8 mouse cellular contexts compared by ENCODE assay signal in the genomic region with DNA sequence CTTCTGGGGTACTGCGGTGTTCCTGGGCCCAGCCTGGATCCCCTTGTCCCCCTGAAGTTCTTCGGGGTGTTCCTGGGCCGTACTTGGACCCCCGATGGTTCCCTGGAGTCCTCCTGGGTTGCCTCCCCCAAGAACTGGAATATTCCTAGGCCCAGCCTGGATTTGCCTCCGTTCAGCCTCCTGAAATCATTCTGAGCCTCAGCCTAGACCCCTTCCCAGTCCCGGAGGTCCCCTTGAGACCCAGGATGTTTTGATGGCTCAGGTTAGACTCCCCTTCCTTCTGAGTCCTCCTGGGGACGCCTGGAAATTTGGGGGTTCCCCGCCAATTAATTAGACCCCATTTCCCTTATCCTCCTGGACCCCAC. TPM values are rescaled to one million over a fixed set of nuclear protein-coding genes. Genes with fewer than 3 reads are reported as not detected.
DNase-seq lines count a peak whose midpoint lies in the region; ATAC-seq and TF ChIP-seq lines count a peak whose summit lies in the region.

No protein-coding gene starts in this region.

- 0 out of 2 replicates have a peak, but pooled peaks have one; percentile 18 for ATAC-seq in embryonic facial prominence, embryonic 12.5 days (ENCODE audit: insufficient number of reproducible peaks, insufficient read depth, low FRiP score, low TSS enrichment)
- ATAC-seq in intestine, embryonic 14.5 days (replicated peaks; ENCODE audit: low FRiP score, low TSS enrichment, low read depth): no peak; the same call in 1 of the 2 replicates
- no peak for ATAC-seq in megakaryocyte-erythroid progenitor cell, adult 5-6 weeks (replicated peaks; ENCODE audit: low FRiP score, low TSS enrichment, poor library complexity, severe bottlenecking)

- peak overlapping the region; percentile 78 for H3K4me3 ChIP-seq in layer of hippocampus, adult 2 months
- H3K4me3 ChIP-seq in embryonic facial prominence, embryonic 12.5 days: peak overlapping the region; percentile 93
- peak overlapping the region; percentile 83 for H3K4me3 ChIP-seq in intestine, embryonic 14.5 days (ENCODE audit: low read depth, low read length)
- H3K4me3 ChIP-seq in myocyte: peak overlapping the region; percentile 36

- H3K4me2 ChIP-seq in embryonic facial prominence, embryonic 12.5 days (replicated peaks): peak overlapping the region; percentile 82
- peak overlapping the region; percentile 64 for H3K4me2 ChIP-seq in intestine, embryonic 14.5 days (ENCODE audit: low read length)
- peak overlapping the region; percentile 81 for H3K4me2 ChIP-seq in myocyte (ENCODE audit: low read depth)

- peaks cover 9% of the 10 kb centered on the region for H3K79me2 ChIP-seq in myocyte (ENCODE audit: control insufficient read depth, insufficient read depth)

- no peak for TF ChIP-seq POLR2A in myocyte (IDR thresholded peaks at IDR 0.05; ENCODE audit: insufficient read length, low read depth)

- no peak for DNase-seq in layer of hippocampus, adult 2 months (ENCODE audit: low spot score in 2 of 2)
- no peak for DNase-seq in layer of hippocampus, adult 11-12 months (ENCODE audit: low spot score)
- DNase-seq in intestine, embryonic 14.5 days (ENCODE audit: low spot score): no peak
- no peak for DNase-seq in cerebellum, postnatal 14 days
- no peak for DNase-seq in cerebellum, postnatal 4 days (ENCODE audit: low spot score in 2 of 2)

- H3K27me3 ChIP-seq in embryonic facial prominence, embryonic 12.5 days: no peaks in the 10 kb centered on the region
- no peaks in the 10 kb centered on the region for H3K27me3 ChIP-seq in intestine, embryonic 14.5 days (replicated peaks; ENCODE audit: control insufficient read depth, insufficient read depth, low read length)
- H3K27me3 ChIP-seq in myocyte (ENCODE audit: control insufficient read depth, insufficient read depth, insufficient read length): no peaks in the 10 kb centered on the region

- peak overlapping the region; percentile 96 for H3K27ac ChIP-seq in layer of hippocampus, adult 2 months
- H3K27ac ChIP-seq in embryonic facial prominence, embryonic 12.5 days: no peak overlapping the region
- H3K27ac ChIP-seq in intestine, embryonic 14.5 days (ENCODE audit: low read depth): 0 out of 2 replicates have a peak overlapping the region, but pooled peaks have one; percentile 57

- peaks cover 21% of the 10 kb centered on the region for H3K4me1 ChIP-seq in embryonic facial prominence, embryonic 12.5 days
- H3K4me1 ChIP-seq in intestine, embryonic 14.5 days (replicated peaks; ENCODE audit: control insufficient read depth, insufficient read depth, low read length): peaks cover 21% of the 10 kb centered on the region; the same call in 1 of the 2 replicates

- no peaks in the 10 kb centered on the region for H3K36me3 ChIP-seq in embryonic facial prominence, embryonic 12.5 days
- no peaks in the 10 kb centered on the region for H3K36me3 ChIP-seq in intestine, embryonic 14.5 days (ENCODE audit: control insufficient read depth, insufficient read depth, low read length)
- H3K36me3 ChIP-seq in myocyte (ENCODE audit: control insufficient read depth, insufficient read depth): no peaks in the 10 kb centered on the region

- no peaks in the 10 kb centered on the region for H3K9me3 ChIP-seq in embryonic facial prominence, embryonic 12.5 days
- H3K9me3 ChIP-seq in intestine, embryonic 14.5 days (ENCODE audit: control insufficient read depth, low read length): no peaks in the 10 kb centered on the region

- peak overlapping the region; percentile 68 for H3ac ChIP-seq in myocyte (ENCODE audit: control insufficient read depth, insufficient read length)

- TF ChIP-seq CTCF in layer of hippocampus, adult 2 months (conservative IDR thresholded peaks at IDR 0.05): 0 out of 2 replicates have a peak, but pooled peaks have one; percentile 1

- 13% methylated on average over 8 of the region's 8 CpGs for WGBS in embryonic facial prominence, embryonic 12.5 days
- 22% methylated on average over 8 of the region's 8 CpGs for WGBS in intestine, embryonic 14.5 days

- peak overlapping the region; percentile 96 for H3K9ac ChIP-seq in embryonic facial prominence, embryonic 12.5 days
- H3K9ac ChIP-seq in intestine, embryonic 14.5 days (ENCODE audit: low read length): peak overlapping the region; percentile 96

TF ChIP-seq in myocyte, 11 proteins besides CTCF, POLR2A, EP300 and RAD21:
- no peak for TF ChIP-seq MYOG (IDR thresholded peaks at IDR 0.05; ENCODE audit: control insufficient read depth in 1 of 3, insufficient read depth in 1 of 3, insufficient read length in 2 of 3, low read depth in 2 of 3)

RNA-seq across cellular contexts. Expression of a gene that starts 0.4 kb away (rescaled TPM):
- total RNA-seq in layer of hippocampus, adult 2 months (2021): 100 to 1,000 TPM; 207 to 216 TPM
- polyA plus RNA-seq in embryonic facial prominence, embryonic 12.5 days (2016; fragmentation: Nextera tagmentation; extraction: Ambion mirVana): 54.1 and 56.4 TPM in 2 replicates
- polyA plus RNA-seq in intestine, embryonic 14.5 days (2014; fragmentation: Nextera tagmentation; extraction: Ambion mirVana): 38.1 and 59.2 TPM in 2 replicates
- polyA plus RNA-seq in myocyte (2012; fragmentation: generic; extraction: Trizol): 183 TPM
- 20.4 and 22.9 TPM in 2 replicates for total RNA-seq in megakaryocyte-erythroid progenitor cell, adult 5-6 weeks (2014; fragmentation: Nextera tagmentation)
- total RNA-seq in megakaryocyte-erythroid progenitor cell, adult 5-6 weeks (2017): 11.6 and 23.9 TPM in 2 replicates

Comparison
In these comparisons a context has a peak if more than half of its experiments do, and no peak if none do; other contexts are left out.
1. H3K4me3 ChIP-seq: peak in every context shown above with its lines; median percentile 93 in embryonic facial prominence, embryonic 12.5 days; 83 in intestine, embryonic 14.5 days; 78 in layer of hippocampus, adult 2 months; 36 in myocyte.